Mouse (Mus musculus) cerebellum, adult 8-10 months (tissue): ENCODE measurements around the gene Wdfy4.
A peak's percentile ranks its signal among the peaks of the same experiment; 100 is the strongest.

Experiments
- DNase-seq: peaks from one replicate; pipeline ENCODE4 v3.0.0; 2022

The Wdfy4 gene

GRCm38 (mm10) chr14:33189230-33189629 lies 3.9 kb upstream of the Wdfy4 start:
- DNase-seq = no peak

- DNase-seq = no peak
These were observed 1.9 kb upstream of the Wdfy4 start for GRCm38 (mm10) chr14:33187201-33187600.

GRCm38 (mm10) chr14:33180102-33180501 lies 5.2 kb downstream of the Wdfy4 start:
- no peak for DNase-seq

GRCm38 (mm10) chr14:33175059-33175821 lies 10.1 kb downstream of the Wdfy4 start:
- DNase-seq = peak; percentile 11

- DNase-seq = no peak
These were observed 13.4 kb downstream of the Wdfy4 start for GRCm38 (mm10) chr14:33171942-33172341.

- no peak for DNase-seq
These were observed 16.6 kb downstream of the Wdfy4 start for GRCm38 (mm10) chr14:33168750-33169149.

GRCm38 (mm10) chr14:33162238-33162637 lies 23.1 kb downstream of the Wdfy4 start:
- DNase-seq = no peak

GRCm38 (mm10) chr14:33158268-33158667 lies 27.0 kb downstream of the Wdfy4 start:
- DNase-seq = no peak

- DNase-seq = no peak
These were observed 32.4 kb downstream of the Wdfy4 start for GRCm38 (mm10) chr14:33152941-33153340.

- no peak for DNase-seq
These were observed 39.0 kb downstream of the Wdfy4 start for GRCm38 (mm10) chr14:33146287-33146686.

- DNase-seq = no peak
These were observed 48.5 kb downstream of the Wdfy4 start for GRCm38 (mm10) chr14:33136843-33137242.

GRCm38 (mm10) chr14:33135170-33135569 lies 50.1 kb downstream of the Wdfy4 start:
- no peak for DNase-seq

- DNase-seq = no peak
These were observed 54.1 kb downstream of the Wdfy4 start for GRCm38 (mm10) chr14:33131044-33131758.

- no peak for DNase-seq
These were observed 68.7 kb downstream of the Wdfy4 start for GRCm38 (mm10) chr14:33116590-33116989.

- DNase-seq = no peak
These were observed 80.5 kb downstream of the Wdfy4 start for GRCm38 (mm10) chr14:33104809-33105208.

- DNase-seq = no peak
These were observed 83.7 kb downstream of the Wdfy4 start for GRCm38 (mm10) chr14:33101609-33102008.

GRCm38 (mm10) chr14:33099926-33100325 lies 85.4 kb downstream of the Wdfy4 start:
- no peak for DNase-seq

GRCm38 (mm10) chr14:33099111-33099510 lies 86.2 kb downstream of the Wdfy4 start:
- no peak for DNase-seq

- DNase-seq = no peak
These were observed 88.8 kb downstream of the Wdfy4 start for GRCm38 (mm10) chr14:33096462-33096861.

GRCm38 (mm10) chr14:33083326-33083725 lies 102.0 kb downstream of the Wdfy4 start:
- no peak for DNase-seq

GRCm38 (mm10) chr14:33082301-33082700 lies 103.0 kb downstream of the Wdfy4 start:
- DNase-seq = peak; percentile 22

GRCm38 (mm10) chr14:33081370-33081860 lies 103.9 kb downstream of the Wdfy4 start:
- peak; percentile 48 for DNase-seq

- DNase-seq = no peak
These were observed 106.7 kb downstream of the Wdfy4 start for GRCm38 (mm10) chr14:33078596-33078995.

GRCm38 (mm10) chr14:33078110-33078509 lies 107.2 kb downstream of the Wdfy4 start:
- DNase-seq = no peak
